Mouse (Mus musculus): ENCODE data around the gene Eif2b1. TPM values are rescaled to one million over a fixed set of nuclear protein-coding genes. Genes with fewer than 3 reads are reported as not detected.

Eif2b1 gene
- polyA plus RNA-seq, 1 experiment from 2014 or later: 64.1 TPM

DNA sequence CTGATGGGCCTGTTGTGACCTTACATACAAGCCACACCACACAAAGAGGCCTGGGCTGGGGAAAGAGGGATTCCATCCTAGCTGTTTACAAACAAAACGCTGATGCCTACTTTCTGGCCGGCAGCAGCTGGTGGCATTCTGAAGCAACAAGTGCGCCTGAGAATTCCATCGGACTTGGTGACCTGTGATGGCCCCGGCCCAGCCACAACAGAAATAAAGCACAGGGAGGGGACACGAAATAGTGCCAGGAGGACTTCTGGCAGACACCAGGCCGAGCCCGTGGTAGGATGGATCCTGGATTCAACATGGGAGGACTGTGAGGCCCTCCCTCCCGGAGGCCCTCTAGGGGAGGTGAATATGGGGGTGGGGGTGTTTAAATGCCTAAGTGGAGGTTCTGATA is 50.1 kb downstream of the Eif2b1 start:
- Histone ChIP-seq H3K36me3 (ENCODE audit: control insufficient read depth, insufficient read depth, low read length) (no peaks in the 10 kb centered on the region), H3K27ac (ENCODE audit: low read depth, low read length) (0 out of 2 replicates have a peak overlapping the region, but pooled peaks have one; percentile 23), H3K4me3 (ENCODE audit: low read length) (peak overlapping the region; percentile 25), H3K9me3 (ENCODE audit: control insufficient read depth, low read length) (no peaks in the 10 kb centered on the region), H3K4me1 (ENCODE audit: control insufficient read depth, insufficient read depth, low read depth, low read length) (peaks cover 24% of the 10 kb centered on the region), H3K9ac (ENCODE audit: low read depth, low read length) (peak overlapping the region; percentile 14), H3K27me3 (replicated peaks; ENCODE audit: control insufficient read depth, insufficient read depth, low read length) (no peaks in the 10 kb centered on the region), H3K4me2 (ENCODE audit: low read length) (peak overlapping the region; percentile 84)
- 29% methylated on average over 9 of the region's 9 CpGs for WGBS
- ATAC-seq: no peak

DNA sequence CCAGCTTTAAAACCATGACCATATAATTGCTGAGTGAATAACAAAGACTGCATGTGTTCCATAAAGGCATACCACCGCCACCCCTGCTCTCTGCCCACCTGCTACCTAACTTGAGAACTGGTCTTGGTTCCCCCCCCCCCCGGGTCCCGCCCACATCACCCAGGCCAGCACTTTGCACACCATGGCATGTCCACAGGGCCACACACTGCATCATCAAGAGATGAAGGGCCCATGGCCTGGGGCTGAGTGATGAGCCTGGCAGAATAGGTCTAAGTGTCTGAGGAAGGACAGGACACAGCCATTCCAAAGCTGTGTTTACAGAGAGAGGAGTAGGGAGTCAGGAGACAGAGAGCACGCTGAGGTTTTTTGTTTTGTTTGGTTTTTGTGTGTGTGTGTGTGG is 50.6 kb downstream of the Eif2b1 start:
- H3K27ac ChIP-seq (ENCODE audit: low read depth, low read length): no peak overlapping the region
- peak overlapping the region; percentile 84 for H3K4me2 ChIP-seq (ENCODE audit: low read length)
- peak overlapping the region; percentile 14 for H3K9ac ChIP-seq (ENCODE audit: low read depth, low read length)
- H3K27me3 ChIP-seq (replicated peaks; ENCODE audit: control insufficient read depth, insufficient read depth, low read length): no peaks in the 10 kb centered on the region
- ATAC-seq: no peak
- H3K4me1 ChIP-seq (ENCODE audit: control insufficient read depth, insufficient read depth, low read depth, low read length): peaks cover 24% of the 10 kb centered on the region
- WGBS: 59% methylated on average over 4 of the region's 4 CpGs
- H3K4me3 ChIP-seq (ENCODE audit: low read length): peak overlapping the region; percentile 25; the same call in 1 of the 2 replicates
- no peaks in the 10 kb centered on the region for H3K9me3 ChIP-seq (ENCODE audit: control insufficient read depth, low read length)
- H3K36me3 ChIP-seq (ENCODE audit: control insufficient read depth, insufficient read depth, low read length): no peaks in the 10 kb centered on the region

DNA sequence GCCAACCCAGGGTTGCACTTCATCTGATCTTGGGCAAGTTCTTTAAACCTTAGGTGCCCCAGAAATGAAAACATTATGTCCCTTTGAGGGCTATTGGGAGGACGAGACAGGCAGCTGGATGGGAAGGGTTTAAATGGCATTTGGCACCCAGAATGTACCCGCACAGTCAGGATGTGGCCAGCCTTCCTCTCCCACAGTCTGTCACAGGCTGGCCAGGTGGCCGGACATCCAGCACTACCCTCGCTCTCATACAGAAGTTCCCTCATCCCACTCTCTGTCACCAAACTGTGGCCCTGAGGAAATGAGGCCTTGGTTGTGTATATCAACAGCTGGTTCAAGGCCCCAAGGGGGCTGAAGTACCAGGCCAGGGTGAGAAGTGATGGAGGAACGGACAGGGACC is 54.0 kb downstream of the Eif2b1 start:
- H3K4me1 ChIP-seq (ENCODE audit: control insufficient read depth, insufficient read depth, low read depth, low read length): peaks cover 18% of the 10 kb centered on the region
- H3K36me3 ChIP-seq (ENCODE audit: control insufficient read depth, insufficient read depth, low read length): 0 out of 2 replicates have a peak, but pooled peaks cover 6% of the 10 kb centered on the region
- no peak for ATAC-seq
- no peak overlapping the region for H3K27ac ChIP-seq (ENCODE audit: low read depth, low read length)
- no peaks in the 10 kb centered on the region for H3K27me3 ChIP-seq (replicated peaks; ENCODE audit: control insufficient read depth, insufficient read depth, low read length)
- no peaks in the 10 kb centered on the region for H3K9me3 ChIP-seq (ENCODE audit: control insufficient read depth, low read length)
- H3K9ac ChIP-seq (ENCODE audit: low read depth, low read length): no peak overlapping the region
- WGBS: 96% methylated on average over 5 of the region's 5 CpGs
- no peak overlapping the region for H3K4me3 ChIP-seq (ENCODE audit: low read length)
- no peak overlapping the region for H3K4me2 ChIP-seq (ENCODE audit: low read length)

DNA sequence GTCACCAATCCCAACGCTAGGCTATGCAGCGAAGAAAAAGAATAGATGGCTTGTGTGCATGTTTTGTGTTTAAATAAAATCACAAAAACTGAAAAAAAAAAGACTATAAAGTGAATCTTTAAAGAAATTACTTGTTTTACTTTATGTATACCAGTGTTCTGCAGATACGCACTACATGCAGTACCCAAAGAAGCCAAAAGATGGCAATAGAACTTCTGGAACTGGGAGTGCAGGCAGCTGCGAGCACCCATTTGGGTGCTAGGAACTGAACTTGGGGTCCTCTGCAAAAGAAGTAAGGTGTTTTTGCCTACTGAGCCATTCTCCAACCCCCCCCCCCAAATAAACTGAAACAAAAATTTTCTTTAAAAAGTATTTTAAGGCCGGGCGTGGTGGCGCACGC is 55.9 kb downstream of the Eif2b1 start:
- Histone ChIP-seq H3K4me2 (ENCODE audit: low read length) (no peak overlapping the region), H3K27me3 (replicated peaks; ENCODE audit: control insufficient read depth, insufficient read depth, low read length) (no peaks in the 10 kb centered on the region), H3K27ac (ENCODE audit: low read depth, low read length) (no peak overlapping the region), H3K36me3 (ENCODE audit: control insufficient read depth, insufficient read depth, low read length) (0 out of 2 replicates have a peak, but pooled peaks cover 6% of the 10 kb centered on the region), H3K9me3 (ENCODE audit: control insufficient read depth, low read length) (no peaks in the 10 kb centered on the region), H3K9ac (ENCODE audit: low read depth, low read length) (no peak overlapping the region), H3K4me1 (ENCODE audit: control insufficient read depth, insufficient read depth, low read depth, low read length) (no peaks in the 10 kb centered on the region), H3K4me3 (ENCODE audit: low read length) (no peak overlapping the region)
- 95% methylated on average over 8 of the region's 8 CpGs for WGBS
- no peak for ATAC-seq

DNA sequence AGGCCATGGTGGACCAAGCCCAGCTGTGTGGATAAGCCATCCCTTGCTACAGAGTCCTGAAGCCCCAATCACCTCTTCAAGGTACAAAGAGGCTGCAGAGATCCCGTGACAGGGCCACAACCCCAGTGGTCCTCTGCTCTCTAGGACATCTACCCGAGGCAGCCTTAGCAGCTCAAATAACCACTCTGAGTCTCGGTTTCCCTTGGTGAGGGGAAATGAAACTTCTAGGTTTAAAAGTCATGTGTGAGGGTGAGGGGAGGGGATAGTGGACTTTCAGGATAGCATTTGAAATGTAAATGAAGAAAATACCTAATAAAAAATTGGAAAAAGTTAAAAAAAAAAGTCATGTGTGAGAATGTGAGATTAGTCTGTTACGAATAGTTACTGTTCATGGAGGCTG is 57.3 kb downstream of the Eif2b1 start:
- ATAC-seq: no peak
- WGBS: 89% methylated on average over 4 of the region's 4 CpGs

More for the DNA sequence above, 57.3 kb downstream of the Eif2b1 start:
- no peak overlapping the region for H3K4me2 ChIP-seq (ENCODE audit: low read length)
- no peaks in the 10 kb centered on the region for H3K9me3 ChIP-seq (ENCODE audit: control insufficient read depth, low read length)
- 0 out of 2 replicates have a peak, but pooled peaks cover 6% of the 10 kb centered on the region for H3K36me3 ChIP-seq (ENCODE audit: control insufficient read depth, insufficient read depth, low read length)
- H3K27me3 ChIP-seq (replicated peaks; ENCODE audit: control insufficient read depth, insufficient read depth, low read length): no peaks in the 10 kb centered on the region
- no peak overlapping the region for H3K4me3 ChIP-seq (ENCODE audit: low read length)
- H3K4me1 ChIP-seq (ENCODE audit: control insufficient read depth, insufficient read depth, low read depth, low read length): no peaks in the 10 kb centered on the region
- H3K27ac ChIP-seq (ENCODE audit: low read depth, low read length): no peak overlapping the region
- H3K9ac ChIP-seq (ENCODE audit: low read depth, low read length): no peak overlapping the region

Other genes with a start within 250 kb of the Eif2b1 start
- 48.7 and 51.1 TPM in 2 replicates for gene Cdk2ap1, start 216.0 kb downstream of the Eif2b1 start, polyA plus RNA-seq (2015; fragmentation: Nextera tagmentation; extraction: Ambion mirVana)
- gene Sbno1, start 153.1 kb downstream of the Eif2b1 start, polyA plus RNA-seq (2015; fragmentation: Nextera tagmentation; extraction: Ambion mirVana): 83.6 and 84.3 TPM in 2 replicates
- 12.0 and 14.6 TPM in 2 replicates for gene Kmt5a, start 139.2 kb downstream of the Eif2b1 start, polyA plus RNA-seq (2015; fragmentation: Nextera tagmentation; extraction: Ambion mirVana)
- 28.5 and 31.8 TPM in 2 replicates for gene Rilpl2, start 100.8 kb downstream of the Eif2b1 start, polyA plus RNA-seq (2015; fragmentation: Nextera tagmentation; extraction: Ambion mirVana)
- gene Snrnp35, start 96.0 kb downstream of the Eif2b1 start, polyA plus RNA-seq (2015; fragmentation: Nextera tagmentation; extraction: Ambion mirVana): 19.6 and 21.9 TPM in 2 replicates
- gene Rilpl1, start 47.7 kb downstream of the Eif2b1 start, polyA plus RNA-seq (2015; fragmentation: Nextera tagmentation; extraction: Ambion mirVana): 13.9 and 14.5 TPM in 2 replicates
- 342 and 347 TPM in 2 replicates for gene Tmed2, start 38.4 kb downstream of the Eif2b1 start, polyA plus RNA-seq (2015; fragmentation: Nextera tagmentation; extraction: Ambion mirVana)
- 25.1 TPM in 2 replicates for gene Ddx55, start 26.3 kb downstream of the Eif2b1 start, polyA plus RNA-seq (2015; fragmentation: Nextera tagmentation; extraction: Ambion mirVana)
- 36.3 and 40.2 TPM in 2 replicates for gene Gtf2h3, start within 50 bp of the Eif2b1 start, polyA plus RNA-seq (2015; fragmentation: Nextera tagmentation; extraction: Ambion mirVana)
- gene Atp6v0a2, start 49.4 kb upstream of the Eif2b1 start, polyA plus RNA-seq (2015; fragmentation: Nextera tagmentation; extraction: Ambion mirVana): 32.0 and 35.1 TPM in 2 replicates
- gene Dnah10, start 146.0 kb upstream of the Eif2b1 start, polyA plus RNA-seq (2015; fragmentation: Nextera tagmentation; extraction: Ambion mirVana): 0.13 and 0.32 TPM in 2 replicates